Mouse (Mus musculus) kidney, embryonic 16.5 days (tissue): ENCODE measurements around the gene Hspb3. TPM values are rescaled to one million over a fixed set of nuclear protein-coding genes. Genes with fewer than 3 reads are reported as not detected.

Experiments used
- ATAC-seq: fragments of 200-750 bp; cut with Nextera tagmentation; 2 replicates; pipeline ENCODE4 v1.8.0; 2017; ENCODE audit warnings: moderate TSS enrichment; ENCODE audit not compliant: low FRiP score, low TSS enrichment
- H3K27ac ChIP-seq: fragments of 300-500 bp; sonication (generic); 2 replicates; pipeline ENCODE4 v1.5.1; 2014; ENCODE audit warnings: low read length
- H3K27me3 ChIP-seq: fragments of 300-500 bp; sonication (generic); 2 replicates; pipeline ENCODE4 v1.6.1; 2014; ENCODE audit warnings: low read length, control low read depth, mixed read lengths; ENCODE audit not compliant: insufficient read depth
- H3K36me3 ChIP-seq: fragments of 300-500 bp; sonication (generic); 2 replicates; pipeline ENCODE4 v1.6.1; 2014; ENCODE audit warnings: low read length, control low read depth, mixed read lengths; ENCODE audit not compliant: insufficient read depth
- H3K4me1 ChIP-seq: fragments of 300-500 bp; sonication (generic); 2 replicates; pipeline ENCODE4 v1.6.1; 2014; ENCODE audit warnings: low read length, control low read depth, mixed read lengths; ENCODE audit not compliant: insufficient read depth
- H3K4me2 ChIP-seq: fragments of 300-500 bp; sonication (generic); replicated peaks from 2 replicates; pipeline ENCODE4 v1.6.1; 2014; ENCODE audit warnings: low read depth, low read length
- H3K4me3 ChIP-seq: fragments of 300-500 bp; sonication (generic); 2 replicates; pipeline ENCODE4 v1.5.1; 2014; ENCODE audit warnings: mild to moderate bottlenecking, low read length
- H3K9ac ChIP-seq: fragments of 300-500 bp; sonication (generic); replicated peaks from 2 replicates; pipeline ENCODE4 v1.6.1; 2014; ENCODE audit warnings: low read length
- H3K9me3 ChIP-seq: fragments of 300-500 bp; sonication (generic); 2 replicates; pipeline ENCODE4 v1.6.1; 2016; ENCODE audit warnings: low read length, control low read depth
- WGBS: fragments of 180-500 bp; shearing (Covaris S2); extraction: QIAGEN DNeasy Blood & Tissue Kit; methylation state at CpG from one replicate; pipeline ENCODE4 v1.1.7; 2014; 5-methylcytosine and 5-hydroxymethylcytosine counted together
- polyA plus RNA-seq: library from polyadenylated mRNA; unstranded; fragments of >200 nt; fragmentation: Nextera tagmentation; extraction: Ambion mirVana; gene quantifications from 2 replicates; pipeline ENCODE4 v1.2.1, GENCODE M21; 2015

Hspb3 gene
- polyA plus RNA-seq, 1 experiment from 2014 or later, result 0.27 TPM

GRCm38 (mm10) chr13:113617891-113618823 lies 45.3 kb downstream of the Hspb3 start, which contains the start of gene Snx18:
TSS of gene Snx18 (minus strand) at chr13:113618564.
- H3K27me3 ChIP-seq, result no peaks in the 10 kb centered on the region
- peak; percentile 88 for ATAC-seq
- H3K27ac ChIP-seq, result peak within 1 kb of the TSS; percentile 92
- peak within 1 kb of the TSS; percentile 96 for H3K9ac ChIP-seq
- 0% methylated on average over 94 of the region's 119 CpGs for WGBS
- no peaks in the 10 kb centered on the region for H3K36me3 ChIP-seq
- no peaks in the 10 kb centered on the region for H3K9me3 ChIP-seq
- H3K4me2 ChIP-seq, result peak within 1 kb of the TSS; percentile 89
- peaks cover 48% of the 10 kb centered on the region for H3K4me1 ChIP-seq
- H3K4me3 ChIP-seq, result peak within 1 kb of the TSS; percentile 85

GRCm38 (mm10) chr13:113617338-113617890 lies 46.1 kb downstream of the Hspb3 start:
- no peaks in the 10 kb centered on the region for H3K36me3 ChIP-seq
- H3K27me3 ChIP-seq, result no peaks in the 10 kb centered on the region
- H3K9me3 ChIP-seq, result no peaks in the 10 kb centered on the region
- peak overlapping the region; percentile 92 for H3K27ac ChIP-seq
- H3K4me3 ChIP-seq, result peak overlapping the region; percentile 85
- 7% methylated on average over 49 of the region's 49 CpGs for WGBS
- no peak for ATAC-seq
- peaks cover 56% of the 10 kb centered on the region for H3K4me1 ChIP-seq
- H3K4me2 ChIP-seq, result peak overlapping the region; percentile 89
- H3K9ac ChIP-seq, result peak overlapping the region; percentile 96

- H3K9ac ChIP-seq, result peak overlapping the region; percentile 96
- H3K36me3 ChIP-seq, result no peaks in the 10 kb centered on the region
- peak overlapping the region; percentile 85 for H3K27ac ChIP-seq
- peaks cover 58% of the 10 kb centered on the region for H3K4me1 ChIP-seq
- 46% methylated on average over 24 of the region's 24 CpGs for whole genome bisulfite sequencing
- no peak for ATAC-seq
- H3K4me2 ChIP-seq, result peak overlapping the region; percentile 89
- no peaks in the 10 kb centered on the region for H3K9me3 ChIP-seq
- no peaks in the 10 kb centered on the region for H3K27me3 ChIP-seq
- peak overlapping the region; percentile 85 for H3K4me3 ChIP-seq
Observed at GRCm38 (mm10) chr13:113616751-113617337, 46.6 kb downstream of the Hspb3 start.

GRCm38 (mm10) chr13:113615971-113616671 lies 47.4 kb downstream of the Hspb3 start:
- Histone ChIP-seq H3K9ac (peak overlapping the region; percentile 96), H3K27me3 (no peaks in the 10 kb centered on the region), H3K4me2 (peak overlapping the region; percentile 89), H3K27ac (peak overlapping the region; percentile 85), H3K4me3 (peak overlapping the region; percentile 85), H3K36me3 (no peaks in the 10 kb centered on the region), H3K4me1 (peaks cover 63% of the 10 kb centered on the region), H3K9me3 (no peaks in the 10 kb centered on the region)
- WGBS, result 9% methylated on average over 8 of the region's 8 CpGs
- ATAC-seq, result peak; percentile 10; the same call in 1 of the 2 replicates

- Histone ChIP-seq H3K27ac (peak overlapping the region; percentile 85), H3K4me2 (peak overlapping the region; percentile 89), H3K27me3 (no peaks in the 10 kb centered on the region), H3K9ac (peak overlapping the region; percentile 96), H3K4me1 (peaks cover 64% of the 10 kb centered on the region), H3K4me3 (peak overlapping the region; percentile 85), H3K9me3 (no peaks in the 10 kb centered on the region), H3K36me3 (no peaks in the 10 kb centered on the region)
- no peak for ATAC-seq
- WGBS, result 4% methylated on average over 10 of the region's 10 CpGs
Observed at GRCm38 (mm10) chr13:113615546-113615941, 47.9 kb downstream of the Hspb3 start.

- Histone ChIP-seq H3K36me3 (no peaks in the 10 kb centered on the region), H3K4me1 (peaks cover 64% of the 10 kb centered on the region)
Observed at GRCm38 (mm10) chr13:113614635-113615545, 48.6 kb downstream of the Hspb3 start.

GRCm38 (mm10) chr13:113613882-113614281 lies 49.6 kb downstream of the Hspb3 start:
- WGBS, result 39% methylated on average over 10 of the region's 10 CpGs
- Histone ChIP-seq H3K9me3 (no peaks in the 10 kb centered on the region), H3K36me3 (no peaks in the 10 kb centered on the region), H3K27me3 (no peaks in the 10 kb centered on the region), H3K27ac (peak overlapping the region; percentile 54; the same call in 1 of the 2 replicates), H3K4me3 (peak overlapping the region; percentile 85), H3K9ac (peak overlapping the region; percentile 96), H3K4me1 (peaks cover 67% of the 10 kb centered on the region), H3K4me2 (peak overlapping the region; percentile 89)
- no peak for ATAC-seq

More at GRCm38 (mm10) chr13:113614635-113615545, 48.6 kb downstream of the Hspb3 start:
- Histone ChIP-seq H3K9me3 (no peaks in the 10 kb centered on the region), H3K4me3 (peak overlapping the region; percentile 85), H3K27ac (peak overlapping the region; percentile 85), H3K9ac (peak overlapping the region; percentile 96), H3K27me3 (no peaks in the 10 kb centered on the region), H3K4me2 (peak overlapping the region; percentile 89)
- peak; percentile 52 for ATAC-seq
- WGBS, result 10% methylated on average over 24 of the region's 24 CpGs

GRCm38 (mm10) chr13:113613341-113613740 lies 50.1 kb downstream of the Hspb3 start:
- no peaks in the 10 kb centered on the region for H3K36me3 ChIP-seq
- no peaks in the 10 kb centered on the region for H3K27me3 ChIP-seq
- 0 out of 2 replicates have a peak overlapping the region, but pooled peaks have one; percentile 1 for H3K27ac ChIP-seq
- ATAC-seq, result no peak
- H3K4me3 ChIP-seq, result peak overlapping the region; percentile 85
- H3K4me1 ChIP-seq, result peaks cover 69% of the 10 kb centered on the region
- H3K9me3 ChIP-seq, result no peaks in the 10 kb centered on the region
- H3K4me2 ChIP-seq, result peak overlapping the region; percentile 89
- 17% methylated on average over 12 of the region's 12 CpGs for WGBS
- H3K9ac ChIP-seq, result peak overlapping the region; percentile 96
